Mouse (Mus musculus) small intestine, adult 2 months (tissue): Measurements from ENCODE around the gene Wdfy1.

Experiments
- CTCF ChIP-seq: fragments of 200-500 bp; IDR thresholded peaks from 2 replicates; pipeline ENCODE4 v1.5.1; 2012; ENCODE audit warnings: low read depth, mild to moderate bottlenecking, control low read depth, inconsistent platforms, low read length, moderate library complexity, mixed read lengths; ENCODE audit not compliant: insufficient replicate concordance, insufficient read length; ENCODE audit errors: extremely low read depth
- POLR2A ChIP-seq: fragments of 200-500 bp; IDR thresholded peaks from 2 replicates; pipeline ENCODE4 v1.6.1; 2012; ENCODE audit warnings: low read depth, mild to moderate bottlenecking, control low read depth, inconsistent platforms, low read length, moderate library complexity

- TF ChIP-seq CTCF (no peak), POLR2A (no peak)
Measured at GRCm38 (mm10) chr1:79754936-79755335, 21.0 kb downstream of the Wdfy1 start.
